Mouse (Mus musculus): Measurements from ENCODE around the gene Dock7.

Gene Dock7

GRCm38 (mm10) chr4:99121123-99121755 lies 524 bp upstream of the Dock7 start:
- peak; percentile 17 for ATAC-seq (ENCODE audit: low TSS enrichment)

- no peak for ATAC-seq (ENCODE audit: low TSS enrichment)
Measured at GRCm38 (mm10) chr4:99119051-99119450, 1.7 kb downstream of the Dock7 start.

GRCm38 (mm10) chr4:99115797-99116196 lies 4.9 kb downstream of the Dock7 start:
- no peak for ATAC-seq (ENCODE audit: low TSS enrichment)

- peak; percentile 50 for ATAC-seq (ENCODE audit: low TSS enrichment)
Measured at GRCm38 (mm10) chr4:99111670-99112069, 9.0 kb downstream of the Dock7 start.

GRCm38 (mm10) chr4:99108817-99109216 lies 11.9 kb downstream of the Dock7 start:
- ATAC-seq (ENCODE audit: low TSS enrichment) = no peak

GRCm38 (mm10) chr4:99102846-99103245 lies 17.9 kb downstream of the Dock7 start:
- ATAC-seq (ENCODE audit: low TSS enrichment) = no peak

- peak; percentile 51 for ATAC-seq (ENCODE audit: low TSS enrichment)
Measured at GRCm38 (mm10) chr4:99100724-99101123, 20.0 kb downstream of the Dock7 start.

- ATAC-seq (ENCODE audit: low TSS enrichment) = 0 out of 2 replicates have a peak, but pooled peaks have one; percentile 16
Measured at GRCm38 (mm10) chr4:99091777-99092176, 28.9 kb downstream of the Dock7 start.

GRCm38 (mm10) chr4:99091151-99091701 lies 29.5 kb downstream of the Dock7 start:
- ATAC-seq (ENCODE audit: low TSS enrichment) = 0 out of 2 replicates have a peak, but pooled peaks have one; percentile 24

- no peak for ATAC-seq (ENCODE audit: low TSS enrichment)
Measured at GRCm38 (mm10) chr4:99087760-99088485, 32.8 kb downstream of the Dock7 start.

GRCm38 (mm10) chr4:99083862-99084261 lies 36.9 kb downstream of the Dock7 start:
- ATAC-seq (ENCODE audit: low TSS enrichment) = peak; percentile 98

GRCm38 (mm10) chr4:99081169-99081568 lies 39.5 kb downstream of the Dock7 start:
- no peak for ATAC-seq (ENCODE audit: low TSS enrichment)

- ATAC-seq (ENCODE audit: low TSS enrichment) = no peak
Measured at GRCm38 (mm10) chr4:99078005-99078404, 42.7 kb downstream of the Dock7 start.

GRCm38 (mm10) chr4:99068806-99069205 lies 51.9 kb downstream of the Dock7 start:
- ATAC-seq (ENCODE audit: low TSS enrichment) = no peak

- peak; percentile 36; the same call in 1 of the 2 replicates for ATAC-seq (ENCODE audit: low TSS enrichment)
Measured at GRCm38 (mm10) chr4:99064524-99064923, 56.2 kb downstream of the Dock7 start.

GRCm38 (mm10) chr4:99048581-99048980 lies 72.1 kb downstream of the Dock7 start:
- no peak for ATAC-seq (ENCODE audit: low TSS enrichment)

- ATAC-seq (ENCODE audit: low TSS enrichment) = no peak
Measured at GRCm38 (mm10) chr4:99046471-99046870, 74.2 kb downstream of the Dock7 start.

GRCm38 (mm10) chr4:99044854-99045253 lies 75.9 kb downstream of the Dock7 start:
- peak; percentile 80 for ATAC-seq (ENCODE audit: low TSS enrichment)

- ATAC-seq (ENCODE audit: low TSS enrichment) = peak; percentile 72
Measured at GRCm38 (mm10) chr4:99032921-99033320, 87.8 kb downstream of the Dock7 start.

GRCm38 (mm10) chr4:99030686-99031085 lies 90.0 kb downstream of the Dock7 start, which contains the start of gene Angptl3:
Gene Angptl3 (plus strand): TSS chr4:99030954.
- no peak for ATAC-seq (ENCODE audit: low TSS enrichment)

GRCm38 (mm10) chr4:99028377-99028776 lies 92.3 kb downstream of the Dock7 start:
- ATAC-seq (ENCODE audit: low TSS enrichment) = no peak

GRCm38 (mm10) chr4:99022221-99022620 lies 98.5 kb downstream of the Dock7 start:
- ATAC-seq (ENCODE audit: low TSS enrichment) = peak; percentile 62

- no peak for ATAC-seq (ENCODE audit: low TSS enrichment)
Measured at GRCm38 (mm10) chr4:99011039-99011438, 109.7 kb downstream of the Dock7 start.
